Mouse (Mus musculus): Measurements from ENCODE around the gene Cdh11.

- no peak for TF ChIP-seq EP300 (IDR thresholded peaks at IDR 0.05)
- TF ChIP-seq CTCF (IDR thresholded peaks at IDR 0.05), result no peak
Observed at GRCm38 (mm10) chr8:102738395-102738794, 47.0 kb downstream of the Cdh11 start.

Measured in lung, postnatal 0 days (tissue).